Mouse (Mus musculus): ENCODE measurements around the gene Coq7.
A peak's percentile ranks its signal among the peaks of the same experiment; 100 is the strongest.

Coq7 gene

GRCm38 (mm10) chr7:118494892-118495579 lies 38.1 kb downstream of the Coq7 start:
- no peak for DNase-seq (ENCODE audit: low spot score)

- no peak for DNase-seq (ENCODE audit: low spot score)
Observed at GRCm38 (mm10) chr7:118493892-118494291, 39.3 kb downstream of the Coq7 start.

GRCm38 (mm10) chr7:118491431-118492147 lies 41.6 kb downstream of the Coq7 start, which contains the start of gene Itpripl2:
Gene Itpripl2, minus strand, starts transcription at chr7:118491975.
- peak; percentile 85 for DNase-seq (ENCODE audit: low spot score)

- DNase-seq (ENCODE audit: low spot score) = peak; percentile 56
Observed at GRCm38 (mm10) chr7:118490666-118491430, 42.3 kb downstream of the Coq7 start.

GRCm38 (mm10) chr7:118489706-118490665 lies 43.2 kb downstream of the Coq7 start:
- peak; percentile 60 for DNase-seq (ENCODE audit: low spot score)

- DNase-seq (ENCODE audit: low spot score) = no peak
Observed at GRCm38 (mm10) chr7:118488060-118488664, 45.0 kb downstream of the Coq7 start.

- no peak for DNase-seq (ENCODE audit: low spot score)
Observed at GRCm38 (mm10) chr7:118486917-118487316, 46.2 kb downstream of the Coq7 start.

GRCm38 (mm10) chr7:118483996-118484395 lies 49.2 kb downstream of the Coq7 start:
- no peak for DNase-seq (ENCODE audit: low spot score)

- DNase-seq (ENCODE audit: low spot score) = no peak
Observed at GRCm38 (mm10) chr7:118482001-118482400, 51.2 kb downstream of the Coq7 start.

- no peak for DNase-seq (ENCODE audit: low spot score)
Observed at GRCm38 (mm10) chr7:118481047-118481810, 51.9 kb downstream of the Coq7 start.

- DNase-seq (ENCODE audit: low spot score) = no peak
Observed at GRCm38 (mm10) chr7:118480160-118480709, 52.9 kb downstream of the Coq7 start.

GRCm38 (mm10) chr7:118478835-118479312 lies 54.3 kb downstream of the Coq7 start:
- DNase-seq (ENCODE audit: low spot score) = no peak

- DNase-seq (ENCODE audit: low spot score) = no peak
Observed at GRCm38 (mm10) chr7:118476428-118476827, 56.7 kb downstream of the Coq7 start.

- no peak for DNase-seq (ENCODE audit: low spot score)
Observed at GRCm38 (mm10) chr7:118475008-118475705, 58.0 kb downstream of the Coq7 start.

GRCm38 (mm10) chr7:118472886-118473285 lies 60.3 kb downstream of the Coq7 start:
- DNase-seq (ENCODE audit: low spot score) = no peak

- DNase-seq (ENCODE audit: low spot score) = no peak
Observed at GRCm38 (mm10) chr7:118468060-118468459, 65.1 kb downstream of the Coq7 start.

- DNase-seq (ENCODE audit: low spot score) = no peak
Observed at GRCm38 (mm10) chr7:118464432-118464831, 68.7 kb downstream of the Coq7 start.

GRCm38 (mm10) chr7:118462818-118463762 lies 70.1 kb downstream of the Coq7 start:
- DNase-seq (ENCODE audit: low spot score) = no peak

Measured in testis, postnatal 10 days (tissue).